Mouse (Mus musculus) MEL (cell line): Measurements from ENCODE around the gene Med27. TPM values are rescaled to one million over a fixed set of nuclear protein-coding genes. Genes with fewer than 3 reads are reported as not detected.

Source experiments
- DNase-seq: peaks from one replicate; pipeline ENCODE4 v3.0.0; 2011; ENCODE audit warnings: low read depth, low spot score
- H3K27ac ChIP-seq: 2 replicates; pipeline ENCODE4 v1.5.1; 2012; ENCODE audit warnings: low read depth, mild to moderate bottlenecking, control low read depth, low read length, moderate library complexity; ENCODE audit not compliant: control insufficient read depth
- H3K27me3 ChIP-seq, 2 experiments: fragments of 150-350 bp in 1 of 2; sonication (generic) in 1 of 2; 2 replicates each; pipeline ENCODE4 v1.6.1; 2012; ENCODE audit warnings: low read length in 2 of 2, mild to moderate bottlenecking in 2 of 2, improper control_type of control experiment in 1 of 2, moderate library complexity in 1 of 2; ENCODE audit not compliant: insufficient read depth in 2 of 2, control insufficient read depth in 1 of 2
- H3K36me3 ChIP-seq, 2 experiments: 2 replicates each; pipeline ENCODE4 v1.6.1; 2012 to 2014; ENCODE audit warnings: low read length in 2 of 2, improper control_type of control experiment in 1 of 2, inconsistent platforms in 1 of 2, mild to moderate bottlenecking in 1 of 2; ENCODE audit not compliant: insufficient read depth in 2 of 2, control insufficient read depth in 1 of 2
- H3K4me1 ChIP-seq, 2 experiments: fragments of 150-350 bp in 1 of 2; sonication (generic) in 1 of 2; 2 replicates each; pipeline ENCODE4 v1.6.1; 2012; ENCODE audit warnings: low read length in 2 of 2, improper control_type of control experiment in 1 of 2, mild to moderate bottlenecking in 1 of 2; ENCODE audit not compliant: insufficient read depth in 2 of 2, control insufficient read depth in 1 of 2
- H3K4me3 ChIP-seq, 2 experiments: fragments of 150-350 bp in 1 of 2; sonication (generic) in 1 of 2; 2 replicates each; pipeline ENCODE4 v1.5.1; 2012; ENCODE audit warnings: low read depth in 2 of 2, low read length in 2 of 2, mild to moderate bottlenecking in 2 of 2, moderate library complexity in 2 of 2, control low read depth in 1 of 2, improper control_type of control experiment in 1 of 2; ENCODE audit not compliant: control insufficient read depth in 1 of 2, insufficient read depth in 1 of 2
- H3K79me2 ChIP-seq: 2 replicates; pipeline ENCODE4 v1.6.1; 2012; ENCODE audit warnings: mild to moderate bottlenecking, low read length, moderate library complexity; ENCODE audit not compliant: control insufficient read depth, poor library complexity, insufficient read depth
- H3K9ac ChIP-seq: 2 replicates; pipeline ENCODE4 v1.6.1; 2012; ENCODE audit warnings: low read depth, mild to moderate bottlenecking, control low read depth, low read length, moderate library complexity; ENCODE audit not compliant: control insufficient read depth, poor library complexity, severe bottlenecking
- H3K9me3 ChIP-seq: fragments of 150-350 bp; sonication (generic); replicated peaks from 2 replicates; pipeline ENCODE4 v1.6.1; 2012; ENCODE audit warnings: mild to moderate bottlenecking, low read length, improper control_type of control experiment, moderate library complexity; ENCODE audit not compliant: insufficient read depth
- CTCF ChIP-seq, 3 experiments: IDR thresholded peaks in 2 of 3; conservative IDR thresholded peaks in 1 of 3; 2 replicates each; pipeline ENCODE4 v1.5.1; 2011 to 2012; ENCODE audit warnings: low read length in 3 of 3, low read depth in 2 of 3, mild to moderate bottlenecking in 2 of 3, improper control_type of control experiment in 1 of 3, inconsistent platforms in 1 of 3, mixed read lengths in 1 of 3, moderate library complexity in 1 of 3; ENCODE audit not compliant: control insufficient read depth in 1 of 3, insufficient read depth in 1 of 3, poor library complexity in 1 of 3, severe bottlenecking in 1 of 3
- E2F4 ChIP-seq: IDR thresholded peaks from 2 replicates; pipeline ENCODE4 v1.6.1; 2011; ENCODE audit warnings: low read depth, low read length, improper control_type of control experiment, borderline replicate concordance
- ELF1 ChIP-seq: IDR thresholded peaks from 2 replicates; pipeline ENCODE4 v1.6.1; 2014; ENCODE audit warnings: low read depth, mild to moderate bottlenecking, inconsistent platforms, low read length, improper control_type of control experiment, moderate library complexity
- EP300 ChIP-seq, 2 experiments: IDR thresholded peaks; 2 replicates each; pipeline ENCODE4 v1.6.1; 2011; ENCODE audit warnings: improper control_type of control experiment in 2 of 2, low read length in 2 of 2, low read depth in 1 of 2, mild to moderate bottlenecking in 1 of 2
- ETS1 ChIP-seq: IDR thresholded peaks from 2 replicates; pipeline ENCODE4 v1.6.1; 2012; ENCODE audit warnings: low read depth, mild to moderate bottlenecking, inconsistent platforms, low read length, improper control_type of control experiment, moderate library complexity
- GABPA ChIP-seq: IDR thresholded peaks from 2 replicates; pipeline ENCODE4 v1.6.1; 2012; ENCODE audit warnings: low read depth, mild to moderate bottlenecking, inconsistent platforms, low read length, improper control_type of control experiment, moderate library complexity
- HCFC1 ChIP-seq: IDR thresholded peaks from 2 replicates; pipeline ENCODE4 v1.6.1; 2012; ENCODE audit warnings: low read depth, mild to moderate bottlenecking, inconsistent platforms, low read length, improper control_type of control experiment, moderate library complexity
- MAFK ChIP-seq: IDR thresholded peaks from 2 replicates; pipeline ENCODE4 v1.6.1; 2011; ENCODE audit warnings: low read depth, mild to moderate bottlenecking, low read length, improper control_type of control experiment, borderline replicate concordance
- MAZ ChIP-seq: IDR thresholded peaks from 2 replicates; pipeline ENCODE4 v1.6.1; 2012; ENCODE audit warnings: low read depth, mild to moderate bottlenecking, inconsistent platforms, low read length, improper control_type of control experiment
- MEF2A ChIP-seq: IDR thresholded peaks from 2 replicates; pipeline ENCODE4 v1.6.1; 2014; ENCODE audit warnings: low read depth, mild to moderate bottlenecking, inconsistent platforms, low read length, improper control_type of control experiment; ENCODE audit not compliant: poor library complexity, insufficient replicate concordance, severe bottlenecking; ENCODE audit errors: extremely low read depth
- MYB ChIP-seq: IDR thresholded peaks from 2 replicates; pipeline ENCODE4 v1.6.1; 2011; ENCODE audit warnings: mild to moderate bottlenecking, low read depth, low read length, improper control_type of control experiment
- NELFE ChIP-seq: IDR thresholded peaks from 2 replicates; pipeline ENCODE4 v1.6.1; 2011; ENCODE audit warnings: low read depth, low read length, improper control_type of control experiment
- NRF1 ChIP-seq: IDR thresholded peaks from 2 replicates; pipeline ENCODE4 v1.6.1; 2014; ENCODE audit warnings: low read depth, mild to moderate bottlenecking, inconsistent platforms, low read length, improper control_type of control experiment, moderate library complexity; ENCODE audit not compliant: poor library complexity, insufficient read depth, severe bottlenecking
- POLR2AphosphoS2 ChIP-seq: IDR thresholded peaks from 2 replicates; pipeline ENCODE4 v1.6.1; 2011; ENCODE audit warnings: low read length, improper control_type of control experiment
- POLR2AphosphoS5 ChIP-seq: IDR thresholded peaks from 2 replicates; pipeline ENCODE4 v1.6.1; 2012; ENCODE audit warnings: low read depth, borderline replicate concordance, mild to moderate bottlenecking, inconsistent platforms, low read length, moderate library complexity, mixed read lengths
- RAD21 ChIP-seq: IDR thresholded peaks from 2 replicates; pipeline ENCODE4 v1.6.1; 2011; ENCODE audit warnings: mild to moderate bottlenecking, low read depth, low read length, improper control_type of control experiment
- SMC3 ChIP-seq: IDR thresholded peaks from 2 replicates; pipeline ENCODE4 v1.6.1; 2011; ENCODE audit warnings: low read depth, low read length, improper control_type of control experiment
- TAL1 ChIP-seq: IDR thresholded peaks from 2 replicates; pipeline ENCODE4 v1.6.1; 2012; ENCODE audit warnings: mild to moderate bottlenecking, inconsistent platforms, low read length, moderate library complexity, mixed read lengths
- TBP ChIP-seq: IDR thresholded peaks from 2 replicates; pipeline ENCODE4 v1.8.0; 2011; ENCODE audit warnings: low read depth, low read length, improper control_type of control experiment
- USF1 ChIP-seq: IDR thresholded peaks from 2 replicates; pipeline ENCODE4 v1.6.1; 2014; ENCODE audit warnings: low read depth, mild to moderate bottlenecking, inconsistent platforms, low read length, improper control_type of control experiment, moderate library complexity
- ZC3H11A ChIP-seq: IDR thresholded peaks from 2 replicates; pipeline ENCODE4 v1.6.1; 2012; ENCODE audit warnings: low read depth, mild to moderate bottlenecking, inconsistent platforms, low read length, improper control_type of control experiment
- ZKSCAN1 ChIP-seq: IDR thresholded peaks from 2 replicates; pipeline ENCODE4 v1.6.1; 2012; ENCODE audit warnings: low read depth, mild to moderate bottlenecking, inconsistent platforms, low read length, improper control_type of control experiment, moderate library complexity
- ZMIZ1 ChIP-seq: IDR thresholded peaks from 2 replicates; pipeline ENCODE4 v1.6.1; 2012; ENCODE audit warnings: low read depth, mild to moderate bottlenecking, inconsistent platforms, low read length, improper control_type of control experiment, moderate library complexity
- ZNF384 ChIP-seq: IDR thresholded peaks from 2 replicates; pipeline ENCODE4 v1.6.1; 2012; ENCODE audit warnings: low read depth, mild to moderate bottlenecking, inconsistent platforms, low read length, improper control_type of control experiment
- polyA plus RNA-seq, 2 experiments: library from polyadenylated mRNA; stranded (reverse) in 1 of 2; unstranded in 1 of 2; fragments of >175 nt in 1 of 2; fragments of >200 nt in 1 of 2; gene quantifications; 2 replicates each; pipeline versions ENCODE4 v1.2.1 to v1.2.4; 2012; ENCODE audit warnings: low replicate concordance in 2 of 2, low read depth in 1 of 2; ENCODE audit not compliant: insufficient read length in 2 of 2, insufficient read depth in 1 of 2, missing spikeins in 1 of 2
- total RNA-seq: library from RNA; depleted of rRNA; stranded (reverse); fragments of 300-350 nt; gene quantifications from 2 replicates; pipeline ENCODE4 v1.2.3, GENCODE M21; 2012

Med27 gene
- total and polyA plus RNA-seq, 3 experiments: 46.3 to 46.9 TPM; not detected in 1

GRCm38 (mm10) chr2:29438530-29438862 lies 91.9 kb downstream of the Med27 start:
- no peak for TF ChIP-seq MAFK
- TF ChIP-seq SMC3: no peak
- TF ChIP-seq ETS1: no peak
- no peak for TF ChIP-seq ZKSCAN1
- TF ChIP-seq NELFE: no peak
- no peak for TF ChIP-seq ELF1
- TF ChIP-seq TBP: no peak
- TF ChIP-seq TAL1: no peak
- no peak for TF ChIP-seq MYB
- TF ChIP-seq MAZ: no peak
- TF ChIP-seq HCFC1: no peak
- TF ChIP-seq ZMIZ1: no peak
- no peak for TF ChIP-seq RAD21
- H3K9ac ChIP-seq: no peak overlapping the region
- peaks cover 7% of the 10 kb centered on the region in 2 experiments for H3K4me1 ChIP-seq
- H3K79me2 ChIP-seq: no peaks in the 10 kb centered on the region
- no peak for DNase-seq
- peaks cover 0 to 7% of the 10 kb centered on the region in 2 experiments; a peak in 2 of 4 replicates for H3K36me3 ChIP-seq
- no peak overlapping the region for H3K4me3 ChIP-seq
- H3K27me3 ChIP-seq: no peaks in the 10 kb centered on the region
- H3K9me3 ChIP-seq: no peaks in the 10 kb centered on the region
- no peak overlapping the region for H3K27ac ChIP-seq

DNA sequence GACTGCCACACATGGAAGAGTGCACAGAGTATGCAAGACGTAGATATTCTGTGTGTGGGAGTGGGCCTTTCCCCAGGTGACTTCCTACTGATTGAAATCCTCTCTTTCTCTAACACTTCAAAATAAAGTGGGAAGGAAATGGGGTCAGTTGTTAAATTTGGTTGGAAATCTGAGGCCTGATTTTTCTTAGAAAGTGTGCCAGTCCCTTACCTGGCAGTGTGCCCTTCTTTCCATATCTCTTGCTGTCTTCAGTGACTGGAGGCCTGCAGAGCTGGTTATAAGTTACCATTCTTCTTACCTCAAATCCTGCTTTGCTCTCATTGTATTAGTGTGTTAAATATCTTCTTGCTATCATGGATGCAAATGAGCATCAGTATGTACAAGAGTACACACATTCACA lies 92.4 kb downstream of the Med27 start:
- Histone ChIP-seq H3K9ac (no peak overlapping the region), H3K79me2 (no peaks in the 10 kb centered on the region), H3K4me3 (no peak overlapping the region), H3K36me3 (peaks cover 0 to 8% of the 10 kb centered on the region in 2 experiments; a peak in 2 of 4 replicates), H3K4me1 (peaks cover 8% of the 10 kb centered on the region in 2 experiments), H3K27ac (no peak overlapping the region), H3K9me3 (no peaks in the 10 kb centered on the region), H3K27me3 (no peaks in the 10 kb centered on the region)
- DNase-seq: no peak
- TF ChIP-seq ZC3H11A (no peak), POLR2AphosphoS5 (no peak), E2F4 (no peak), USF1 (no peak), NRF1 (no peak), MEF2A (no peak), MAZ (no peak), POLR2AphosphoS2 (no peak), GABPA (no peak), MYB (no peak), MAFK (no peak), SMC3 (no peak), CTCF (IDR thresholded peaks at IDR 0.05 in 2 of 3, conservative IDR thresholded peaks at IDR 0.05 in 1 of 3; ENCODE audit: control insufficient read depth in 1 of 3, insufficient read depth in 1 of 3, low read depth in 2 of 3, low read length in 3 of 3, poor library complexity in 1 of 3, severe bottlenecking in 1 of 3) (no peak), EP300 (IDR thresholded peaks at IDR 0.05; ENCODE audit: low read depth in 1 of 2, low read length in 2 of 2) (no peak), TBP (no peak), ELF1 (no peak), ZNF384 (no peak)
